Mouse (Mus musculus) liver, embryonic 15.5 days (tissue): ENCODE results near the gene Olfr541. TPM values are rescaled to one million over a fixed set of nuclear protein-coding genes. Genes with fewer than 3 reads are reported as not detected.
"Not testable (repeated sequence)": the region's sequence is repeated elsewhere in the genome, so short reads cannot be mapped to it uniquely, and the experiment has no call there.

ENCODE experiments used
- ATAC-seq: fragments of 200-750 bp; cut with Nextera tagmentation; 2 replicates; pipeline ENCODE4 v1.8.0; 2017; ENCODE audit warnings: moderate number of reproducible peaks, mild to moderate bottlenecking, moderate library complexity; ENCODE audit not compliant: insufficient read depth
- H3K27ac ChIP-seq: fragments of 300-500 bp; sonication (generic); replicated peaks from 2 replicates; pipeline ENCODE4 v1.5.1; 2015; ENCODE audit warnings: mild to moderate bottlenecking, inconsistent platforms
- H3K27me3 ChIP-seq: fragments of 300-500 bp; sonication (generic); 2 replicates; pipeline ENCODE4 v1.6.1; 2015; ENCODE audit warnings: mild to moderate bottlenecking, inconsistent platforms
- H3K36me3 ChIP-seq: fragments of 300-500 bp; sonication (generic); replicated peaks from 2 replicates; pipeline ENCODE4 v1.6.1; 2015; ENCODE audit warnings: moderate library complexity, mild to moderate bottlenecking, inconsistent platforms
- H3K4me1 ChIP-seq: fragments of 300-500 bp; sonication (generic); replicated peaks from 2 replicates; pipeline ENCODE4 v1.6.1; 2015; ENCODE audit warnings: inconsistent platforms
- H3K4me2 ChIP-seq: fragments of 300-500 bp; sonication (generic); 2 replicates; pipeline ENCODE4 v1.6.1; 2015; ENCODE audit warnings: moderate library complexity, mild to moderate bottlenecking, inconsistent platforms
- H3K4me3 ChIP-seq: fragments of 300-500 bp; sonication (generic); replicated peaks from 2 replicates; pipeline ENCODE4 v1.5.1; 2015; ENCODE audit warnings: mild to moderate bottlenecking, inconsistent platforms
- H3K9ac ChIP-seq: fragments of 300-500 bp; sonication (generic); 2 replicates; pipeline ENCODE4 v1.6.1; 2015; ENCODE audit warnings: moderate library complexity, mild to moderate bottlenecking, inconsistent platforms
- H3K9me3 ChIP-seq: fragments of 300-500 bp; sonication (generic); replicated peaks from 2 replicates; pipeline ENCODE4 v1.6.1; 2016; ENCODE audit warnings: inconsistent platforms
- WGBS: fragments of 180-500 bp; shearing (Covaris S2); methylation state at CpG from one replicate; pipeline ENCODE4 v1.1.7; 2015; ENCODE audit warnings: mixed read lengths; ENCODE audit not compliant: insufficient replicate concordance; 5-methylcytosine and 5-hydroxymethylcytosine counted together
- polyA plus RNA-seq: library from polyadenylated mRNA; unstranded; fragments of >200 nt; fragmentation: Nextera tagmentation; extraction: Ambion mirVana; gene quantifications from 2 replicates; pipeline ENCODE4 v1.2.1, GENCODE M21; 2015

The Olfr541 gene
- not detected in 2 replicates for polyA plus RNA-seq

- Histone ChIP-seq H3K4me1 (no peaks in the 10 kb centered on the region), H3K9ac (no peak within 1 kb of the TSS), H3K36me3 (no peaks in the 10 kb centered on the region), H3K4me2 (no peak within 1 kb of the TSS), H3K9me3 (no peaks in the 10 kb centered on the region), H3K27ac (no peak within 1 kb of the TSS), H3K27me3 (no peaks in the 10 kb centered on the region), H3K4me3 (no peak within 1 kb of the TSS)
- no peak for ATAC-seq
These were observed at the start of gene Olfr541 for GRCm38 (mm10) chr7:140696967-140697366. Gene Olfr541, plus strand, starts transcription at chr7:140697267.

- H3K27ac ChIP-seq, result no peak within 1 kb of the TSS
- H3K4me1 ChIP-seq, result no peaks in the 10 kb centered on the region
- no peak within 1 kb of the TSS for H3K4me3 ChIP-seq
- H3K36me3 ChIP-seq, result no peaks in the 10 kb centered on the region
- H3K9ac ChIP-seq, result no peak within 1 kb of the TSS
- H3K9me3 ChIP-seq, result no peaks in the 10 kb centered on the region
- no peak within 1 kb of the TSS for H3K4me2 ChIP-seq
- no peaks in the 10 kb centered on the region for H3K27me3 ChIP-seq
- WGBS, result 51% methylated on average over 4 of the region's 4 CpGs
- ATAC-seq, result no peak
These were observed 37.4 kb upstream of the Olfr541 start, which contains the start of gene Olfr539 for GRCm38 (mm10) chr7:140659630-140660029. Gene Olfr539, plus strand, starts transcription at chr7:140659930.

DNA sequence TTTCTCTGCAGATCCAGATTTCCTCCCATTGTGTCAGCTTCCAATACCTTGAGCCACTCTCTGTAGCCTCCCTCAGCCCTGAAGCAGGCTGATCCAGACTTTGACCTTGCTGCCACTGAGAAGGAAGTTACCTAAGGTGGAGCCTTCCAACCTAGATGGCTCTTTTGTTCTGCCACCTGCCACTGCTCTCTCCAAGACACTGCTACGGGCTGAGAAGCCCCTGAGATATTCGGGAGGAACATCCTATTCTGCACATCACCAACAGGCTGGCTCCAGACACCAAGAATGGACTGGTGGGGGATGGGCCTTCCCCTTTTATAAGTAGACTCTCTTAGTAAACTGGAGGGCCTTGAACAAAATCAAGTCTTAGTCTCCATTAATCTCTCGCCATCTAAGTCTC is 26.4 kb upstream of the Olfr541 start:
- not testable (repeated sequence) for H3K9ac ChIP-seq, H3K27ac ChIP-seq, H3K4me2 ChIP-seq, H3K9me3 ChIP-seq, H3K36me3 ChIP-seq, H3K4me1 ChIP-seq, H3K4me3 ChIP-seq, ATAC-seq, H3K27me3 ChIP-seq
- WGBS, result 49% methylated on average over 3 of the region's 3 CpGs

DNA sequence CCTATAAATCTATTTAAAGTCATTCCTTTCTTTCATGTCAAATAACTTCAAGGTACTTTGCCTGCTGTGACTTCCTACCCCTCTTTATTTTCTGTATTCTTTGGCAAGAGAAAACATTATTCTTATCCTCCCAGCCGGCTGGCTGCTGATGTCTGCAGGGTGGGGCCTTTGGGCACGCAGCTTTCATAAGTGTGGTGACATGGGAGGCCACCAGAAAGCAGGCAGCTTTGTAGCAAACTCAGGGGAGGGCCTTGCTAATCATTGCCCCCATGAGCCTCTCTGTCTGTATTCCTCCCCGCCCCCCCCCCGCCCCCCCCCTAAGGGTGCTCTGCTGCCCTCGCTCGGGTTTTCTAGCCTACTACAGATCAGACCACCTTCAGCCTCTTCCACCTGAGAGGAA is 21.2 kb upstream of the Olfr541 start:
- no peak overlapping the region for H3K4me2 ChIP-seq
- 2% methylated on average over 5 of the region's 6 CpGs for WGBS

DNA sequence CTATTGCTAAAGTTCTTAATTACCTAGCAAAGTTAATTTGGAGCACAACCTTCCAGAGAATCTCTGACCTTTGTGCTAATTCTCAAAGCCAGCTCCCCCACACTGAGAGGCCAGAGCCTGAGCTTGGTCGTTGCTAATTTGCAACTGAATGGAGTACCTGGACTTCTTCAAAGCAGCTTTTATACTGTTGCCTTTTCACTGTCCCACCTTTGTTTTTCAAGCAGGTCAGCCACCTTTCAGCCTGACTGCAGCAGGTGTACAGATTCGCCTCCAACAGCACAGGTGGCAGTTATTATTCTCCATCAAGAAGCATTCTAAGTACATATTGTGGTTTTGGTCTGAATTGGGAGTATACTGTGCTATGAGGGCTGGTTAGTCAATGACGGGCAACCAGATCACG is 17.5 kb upstream of the Olfr541 start:
- not testable (repeated sequence) for H3K27ac ChIP-seq, H3K4me1 ChIP-seq, H3K4me2 ChIP-seq, H3K4me3 ChIP-seq, H3K9ac ChIP-seq, H3K27me3 ChIP-seq, H3K36me3 ChIP-seq, ATAC-seq, H3K9me3 ChIP-seq
- 45% methylated on average over 4 of the region's 4 CpGs for whole genome bisulfite sequencing

More for the DNA sequence above, 21.2 kb upstream of the Olfr541 start:
- no peak for ATAC-seq
- Histone ChIP-seq H3K27me3 (no peaks in the 10 kb centered on the region), H3K4me1 (no peaks in the 10 kb centered on the region), H3K36me3 (no peaks in the 10 kb centered on the region), H3K4me3 (no peak overlapping the region), H3K9me3 (no peaks in the 10 kb centered on the region), H3K9ac (no peak overlapping the region), H3K27ac (no peak overlapping the region)

DNA sequence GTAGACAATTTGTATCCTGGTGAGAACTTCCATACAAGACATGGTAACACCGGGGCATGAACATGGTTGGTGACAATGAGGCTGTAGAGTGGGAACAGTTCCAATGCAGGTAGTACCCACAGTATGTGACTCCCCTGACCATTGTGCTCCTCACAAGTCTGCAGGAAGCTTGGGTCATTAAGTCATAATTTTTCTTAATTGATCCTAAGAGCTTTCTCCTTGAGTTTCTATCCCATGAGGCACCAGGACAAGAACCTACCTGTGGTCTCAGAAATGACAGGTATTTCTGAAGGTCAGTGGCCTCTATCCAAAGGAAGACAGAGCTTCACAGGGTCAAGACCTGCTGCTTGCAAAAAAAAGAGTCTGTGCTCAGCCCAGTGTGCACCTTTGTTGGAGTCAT is 15.4 kb upstream of the Olfr541 start, which contains the start of gene Olfr45:
Gene Olfr45, plus strand, starts transcription at position 301 of the 400 bp plus-strand sequence.
- H3K4me1 ChIP-seq, result no peaks in the 10 kb centered on the region
- H3K27me3 ChIP-seq, result no peaks in the 10 kb centered on the region
- no peak within 1 kb of the TSS for H3K9ac ChIP-seq
- 49% methylated on average over 1 of the region's 1 CpGs for WGBS
- H3K36me3 ChIP-seq, result no peaks in the 10 kb centered on the region
- H3K27ac ChIP-seq, result no peak within 1 kb of the TSS
- H3K9me3 ChIP-seq, result no peaks in the 10 kb centered on the region
- H3K4me3 ChIP-seq, result no peak within 1 kb of the TSS
- no peak for ATAC-seq
- no peak within 1 kb of the TSS for H3K4me2 ChIP-seq

GRCm38 (mm10) chr7:140706348-140706747 is 9.3 kb downstream of the Olfr541 start:
- no peak for ATAC-seq
- Histone ChIP-seq H3K4me3 (no peak overlapping the region), H3K36me3 (no peaks in the 10 kb centered on the region), H3K9ac (no peak overlapping the region), H3K4me2 (no peak overlapping the region), H3K27me3 (no peaks in the 10 kb centered on the region), H3K27ac (no peak overlapping the region), H3K9me3 (no peaks in the 10 kb centered on the region), H3K4me1 (no peaks in the 10 kb centered on the region)
- WGBS, result 57% methylated on average over 2 of the region's 2 CpGs

DNA sequence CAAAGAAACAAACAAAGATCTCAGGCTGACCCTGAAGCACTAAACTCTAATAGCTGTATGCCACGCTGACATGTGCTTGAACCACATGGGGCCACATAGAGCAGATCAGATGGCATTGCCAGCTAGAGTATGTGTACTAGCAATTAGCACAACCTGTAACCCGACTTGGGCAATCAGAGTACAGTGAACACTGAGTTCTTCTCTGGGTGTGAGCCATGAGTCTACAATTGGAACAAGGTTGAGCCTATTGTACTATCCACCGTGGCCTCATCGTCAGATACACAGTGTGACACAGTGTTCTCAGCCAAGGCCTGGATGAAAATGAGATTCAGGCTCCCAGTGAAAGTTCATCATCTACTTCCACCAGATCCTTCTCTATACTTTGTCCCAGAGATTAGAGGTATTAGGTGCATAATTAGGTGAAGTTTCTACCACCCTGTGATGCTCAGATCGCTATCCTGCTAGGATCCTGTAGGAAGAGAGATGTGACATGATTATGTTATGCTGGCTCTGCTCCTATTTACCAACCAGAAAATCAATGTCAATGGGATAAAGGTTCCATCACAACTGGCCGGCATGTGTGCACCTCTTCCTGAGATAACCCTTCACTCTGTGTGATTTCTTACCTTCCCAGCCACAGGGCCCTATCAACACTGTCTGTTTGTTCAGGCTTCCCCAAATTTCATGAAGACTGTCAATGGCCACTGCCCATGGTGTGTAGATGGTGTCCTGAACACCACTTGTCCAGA is 10.6 kb downstream of the Olfr541 start:
- 61% methylated on average over 6 of the region's 6 CpGs for WGBS
- H3K27ac ChIP-seq, result no peak overlapping the region
- H3K9ac ChIP-seq, result no peak overlapping the region
- no peaks in the 10 kb centered on the region for H3K4me1 ChIP-seq
- H3K4me2 ChIP-seq, result no peak overlapping the region
- no peak for ATAC-seq
- H3K27me3 ChIP-seq, result no peaks in the 10 kb centered on the region
- H3K36me3 ChIP-seq, result no peaks in the 10 kb centered on the region
- no peaks in the 10 kb centered on the region for H3K9me3 ChIP-seq
- no peak overlapping the region for H3K4me3 ChIP-seq

DNA sequence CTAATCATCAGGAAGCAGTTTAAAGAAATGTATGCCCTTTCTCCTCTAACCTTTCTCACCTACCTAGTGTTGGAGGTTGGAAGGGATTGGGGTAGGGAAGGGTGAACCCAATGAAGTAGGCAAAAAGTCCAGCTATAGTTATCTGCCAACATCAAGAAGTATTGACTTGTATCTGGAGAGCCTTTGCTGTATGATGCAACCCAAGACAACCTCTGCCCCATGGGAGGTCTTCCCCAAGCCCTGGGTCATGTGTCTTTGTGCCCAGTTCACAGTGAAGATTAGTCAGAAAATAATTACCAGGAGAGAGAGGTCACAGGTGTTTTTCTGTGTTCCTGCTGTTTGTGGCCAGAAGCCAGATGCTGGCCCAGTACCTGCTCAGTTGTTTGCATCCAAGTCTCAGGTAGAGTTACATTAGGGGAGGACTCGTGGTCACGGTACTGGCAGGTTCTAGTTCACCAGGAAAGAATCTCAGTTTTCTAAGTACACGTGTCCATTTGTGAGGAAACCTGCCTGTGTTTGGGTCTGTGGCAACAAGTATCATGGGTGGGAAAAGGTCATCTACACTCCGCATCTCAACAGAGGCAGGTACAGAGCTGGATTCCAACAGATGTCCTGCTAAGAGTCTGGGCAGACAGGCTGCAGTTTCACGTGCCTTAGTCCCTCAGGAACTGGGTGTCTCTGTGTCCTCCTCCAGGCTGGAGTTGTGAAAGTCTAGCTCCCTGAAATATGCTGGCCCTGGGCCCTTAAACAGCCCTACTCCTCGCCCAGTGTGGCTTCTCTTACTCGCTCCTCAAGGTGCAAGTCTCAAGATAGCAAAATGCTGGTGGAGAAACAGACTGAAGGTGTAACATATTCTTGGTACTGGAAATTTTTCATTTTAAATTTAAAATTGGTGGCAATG is 20.3 kb downstream of the Olfr541 start:
- no peaks in the 10 kb centered on the region for H3K36me3 ChIP-seq
- no peak overlapping the region for H3K4me3 ChIP-seq
- H3K27me3 ChIP-seq, result no peaks in the 10 kb centered on the region
- no peaks in the 10 kb centered on the region for H3K9me3 ChIP-seq
- no peak for ATAC-seq
- H3K4me2 ChIP-seq, result no peak overlapping the region
- H3K4me1 ChIP-seq, result 0 out of 2 replicates have a peak, but pooled peaks cover 3% of the 10 kb centered on the region
- H3K27ac ChIP-seq, result no peak overlapping the region
- WGBS, result 58% methylated on average over 7 of the region's 7 CpGs
- no peak overlapping the region for H3K9ac ChIP-seq

GRCm38 (mm10) chr7:140721095-140721494 is 24.0 kb downstream of the Olfr541 start:
- WGBS, result 45% methylated on average over 6 of the region's 6 CpGs
- H3K4me3 ChIP-seq, result no peak overlapping the region

DNA sequence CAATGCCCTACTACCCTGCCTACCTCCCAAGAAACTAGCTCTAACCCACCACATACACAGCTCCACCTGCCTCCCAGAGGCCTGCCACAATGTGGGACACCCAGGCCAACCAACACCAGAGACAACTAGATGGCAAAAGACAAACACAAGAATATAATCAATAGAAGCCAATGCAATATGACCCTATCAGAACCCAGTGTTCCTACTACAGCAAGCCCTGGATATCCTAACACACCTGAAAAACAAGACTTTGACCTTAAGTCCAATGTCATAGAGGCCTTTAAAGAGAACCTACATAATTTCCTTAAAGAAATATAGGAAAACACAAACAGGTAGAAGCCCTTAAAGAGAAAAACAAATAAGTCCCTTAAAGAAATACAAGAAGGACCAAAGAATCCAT is 28.5 kb downstream of the Olfr541 start:
- Histone ChIP-seq H3K4me1 (0 out of 2 replicates have a peak, but pooled peaks cover 3% of the 10 kb centered on the region), H3K27me3 (no peaks in the 10 kb centered on the region), H3K4me2 (no peak overlapping the region), H3K9me3 (no peaks in the 10 kb centered on the region), H3K36me3 (no peaks in the 10 kb centered on the region), H3K4me3 (no peak overlapping the region), H3K9ac (no peak overlapping the region), H3K27ac (no peak overlapping the region)
- ATAC-seq, result no peak

More at GRCm38 (mm10) chr7:140721095-140721494, 24.0 kb downstream of the Olfr541 start:
- Histone ChIP-seq H3K4me1 (0 out of 2 replicates have a peak, but pooled peaks cover 3% of the 10 kb centered on the region), H3K9ac (no peak overlapping the region), H3K27ac (no peak overlapping the region), H3K27me3 (no peaks in the 10 kb centered on the region), H3K36me3 (no peaks in the 10 kb centered on the region), H3K9me3 (no peaks in the 10 kb centered on the region), H3K4me2 (no peak overlapping the region)
- ATAC-seq, result no peak
